Mouse (Mus musculus) intestine, embryonic 14.5 days (tissue): ENCODE results near the gene Stxbp6. TPM values are rescaled to one million over a fixed set of nuclear protein-coding genes. Genes with fewer than 3 reads are reported as not detected.

Experiments
- ATAC-seq: fragments of 200-750 bp; cut with Nextera tagmentation; replicated peaks from 2 replicates; pipeline ENCODE4 v1.8.0; 2017; ENCODE audit warnings: low read depth, moderate number of reproducible peaks, moderate TSS enrichment, moderate library complexity; ENCODE audit not compliant: low FRiP score, low TSS enrichment
- DNase-seq: peaks from one replicate; pipeline ENCODE4 v3.0.0-alpha.2; 2018; ENCODE audit warnings: low spot score
- H3K27ac ChIP-seq: fragments of 300-500 bp; sonication (generic); 2 replicates; pipeline ENCODE4 v1.5.1; 2014; ENCODE audit warnings: low read depth, mild to moderate bottlenecking, control low read depth
- H3K27me3 ChIP-seq: fragments of 300-500 bp; sonication (generic); replicated peaks from 2 replicates; pipeline ENCODE4 v1.6.1; 2014; ENCODE audit warnings: low read length, control low read depth; ENCODE audit not compliant: control insufficient read depth, insufficient read depth
- H3K36me3 ChIP-seq: fragments of 300-500 bp; sonication (generic); 2 replicates; pipeline ENCODE4 v1.6.1; 2014; ENCODE audit warnings: low read length, control low read depth; ENCODE audit not compliant: control insufficient read depth, insufficient read depth
- H3K4me1 ChIP-seq: fragments of 300-500 bp; sonication (generic); replicated peaks from 2 replicates; pipeline ENCODE4 v1.6.1; 2014; ENCODE audit warnings: low read length, control low read depth, mixed read lengths; ENCODE audit not compliant: control insufficient read depth, insufficient read depth
- H3K4me2 ChIP-seq: fragments of 300-500 bp; sonication (generic); 2 replicates; pipeline ENCODE4 v1.6.1; 2014; ENCODE audit warnings: low read length
- H3K4me3 ChIP-seq: fragments of 300-500 bp; sonication (generic); 2 replicates; pipeline ENCODE4 v1.5.1; 2014; ENCODE audit warnings: low read depth, low read length, control low read depth, mixed read lengths
- H3K9ac ChIP-seq: fragments of 300-500 bp; sonication (generic); 2 replicates; pipeline ENCODE4 v1.6.1; 2014; ENCODE audit warnings: mild to moderate bottlenecking, low read length
- H3K9me3 ChIP-seq: fragments of 300-500 bp; sonication (generic); 2 replicates; pipeline ENCODE4 v1.6.1; 2016; ENCODE audit warnings: low read length, control low read depth; ENCODE audit not compliant: control insufficient read depth
- WGBS: fragments of 180-500 bp; shearing (Covaris S2); extraction: QIAGEN DNeasy Blood & Tissue Kit; methylation state at CpG from one replicate; pipeline ENCODE4 v1.1.7; 2014; 5-methylcytosine and 5-hydroxymethylcytosine counted together
- polyA plus RNA-seq: library from polyadenylated mRNA; unstranded; fragments of >200 nt; fragmentation: Nextera tagmentation; extraction: Ambion mirVana; gene quantifications from 2 replicates; pipeline ENCODE4 v1.2.1, GENCODE M21; 2014

Stxbp6 gene
- polyA plus RNA-seq, 1 experiment from 2014 or later: 12.9 TPM

- H3K4me3 ChIP-seq: no peak overlapping the region
- 51% methylated on average over 8 of the region's 8 CpGs for WGBS
- H3K4me1 ChIP-seq: no peaks in the 10 kb centered on the region
- H3K4me2 ChIP-seq: no peak overlapping the region
- no peak overlapping the region for H3K9ac ChIP-seq
- H3K27me3 ChIP-seq: no peaks in the 10 kb centered on the region
- H3K9me3 ChIP-seq: no peaks in the 10 kb centered on the region
- no peaks in the 10 kb centered on the region for H3K36me3 ChIP-seq
- no peak overlapping the region for H3K27ac ChIP-seq
- DNase-seq (no peak), ATAC-seq (no peak)
These were observed 135.4 kb downstream of the Stxbp6 start for GRCm38 (mm10) chr12:44939106-44939505.

- Histone ChIP-seq H3K27me3 (no peaks in the 10 kb centered on the region), H3K4me1 (no peaks in the 10 kb centered on the region), H3K9ac (no peak overlapping the region), H3K4me3 (no peak overlapping the region), H3K9me3 (no peaks in the 10 kb centered on the region), H3K4me2 (no peak overlapping the region), H3K27ac (no peak overlapping the region), H3K36me3 (no peaks in the 10 kb centered on the region)
- ATAC-seq: no peak
- WGBS: 86% methylated on average over 6 of the region's 6 CpGs
- no peak for DNase-seq
These were observed 141.6 kb downstream of the Stxbp6 start for GRCm38 (mm10) chr12:44932954-44933353.

- 73% methylated on average over 7 of the region's 7 CpGs for WGBS
- no peak overlapping the region for H3K4me2 ChIP-seq
- H3K27me3 ChIP-seq: no peaks in the 10 kb centered on the region
- H3K4me1 ChIP-seq: no peaks in the 10 kb centered on the region
- H3K9ac ChIP-seq: no peak overlapping the region
- H3K27ac ChIP-seq: no peak overlapping the region
- H3K9me3 ChIP-seq: no peaks in the 10 kb centered on the region
- no peak for DNase-seq
- H3K4me3 ChIP-seq: no peak overlapping the region
- no peak for ATAC-seq
- H3K36me3 ChIP-seq: no peaks in the 10 kb centered on the region
These were observed 142.8 kb downstream of the Stxbp6 start for GRCm38 (mm10) chr12:44931716-44932115.

- H3K36me3 ChIP-seq: no peaks in the 10 kb centered on the region
- DNase-seq (no peak), ATAC-seq (no peak)
- no peaks in the 10 kb centered on the region for H3K27me3 ChIP-seq
- no peak overlapping the region for H3K4me3 ChIP-seq
- H3K27ac ChIP-seq: no peak overlapping the region
- H3K9ac ChIP-seq: no peak overlapping the region
- no peak overlapping the region for H3K4me2 ChIP-seq
- no peaks in the 10 kb centered on the region for H3K4me1 ChIP-seq
- WGBS: 44% methylated on average over 3 of the region's 3 CpGs
- no peaks in the 10 kb centered on the region for H3K9me3 ChIP-seq
These were observed 146.1 kb downstream of the Stxbp6 start for GRCm38 (mm10) chr12:44928456-44928855.

- ATAC-seq (no peak), DNase-seq (no peak)
- Histone ChIP-seq H3K4me3 (no peak overlapping the region), H3K9me3 (no peaks in the 10 kb centered on the region), H3K4me2 (no peak overlapping the region), H3K27me3 (no peaks in the 10 kb centered on the region), H3K27ac (no peak overlapping the region), H3K4me1 (no peaks in the 10 kb centered on the region), H3K36me3 (no peaks in the 10 kb centered on the region), H3K9ac (no peak overlapping the region)
- 80% methylated on average over 3 of the region's 3 CpGs for whole genome bisulfite sequencing
These were observed 148.6 kb downstream of the Stxbp6 start for GRCm38 (mm10) chr12:44925901-44926300.

GRCm38 (mm10) chr12:44923273-44923672 lies 151.2 kb downstream of the Stxbp6 start:
- no peak for DNase-seq
- no peaks in the 10 kb centered on the region for H3K4me1 ChIP-seq
- H3K27me3 ChIP-seq: no peaks in the 10 kb centered on the region

GRCm38 (mm10) chr12:44922241-44922640 lies 152.3 kb downstream of the Stxbp6 start:
- Histone ChIP-seq H3K4me3 (no peak overlapping the region), H3K4me1 (no peaks in the 10 kb centered on the region), H3K4me2 (no peak overlapping the region), H3K36me3 (no peaks in the 10 kb centered on the region), H3K9me3 (no peaks in the 10 kb centered on the region), H3K27ac (no peak overlapping the region), H3K27me3 (no peaks in the 10 kb centered on the region), H3K9ac (no peak overlapping the region)
- ATAC-seq (no peak), DNase-seq (no peak)
- 36% methylated on average over 4 of the region's 4 CpGs for WGBS

More at GRCm38 (mm10) chr12:44923273-44923672, 151.2 kb downstream of the Stxbp6 start:
- 90% methylated on average over 3 of the region's 3 CpGs for WGBS
- ATAC-seq: no peak
- Histone ChIP-seq H3K4me2 (no peak overlapping the region), H3K4me3 (no peak overlapping the region), H3K9ac (no peak overlapping the region), H3K27ac (no peak overlapping the region), H3K36me3 (no peaks in the 10 kb centered on the region), H3K9me3 (no peaks in the 10 kb centered on the region)

- Histone ChIP-seq H3K9me3 (no peaks in the 10 kb centered on the region), H3K4me3 (no peak overlapping the region), H3K4me2 (no peak overlapping the region), H3K27me3 (no peaks in the 10 kb centered on the region), H3K9ac (no peak overlapping the region), H3K36me3 (no peaks in the 10 kb centered on the region), H3K4me1 (no peaks in the 10 kb centered on the region), H3K27ac (no peak overlapping the region)
- WGBS: 89% methylated on average over 2 of the region's 2 CpGs
- ATAC-seq (no peak), DNase-seq (no peak)
These were observed 154.9 kb downstream of the Stxbp6 start for GRCm38 (mm10) chr12:44919613-44920012.

- WGBS: 88% methylated on average over 2 of the region's 2 CpGs
- DNase-seq: no peak
These were observed 155.6 kb downstream of the Stxbp6 start for GRCm38 (mm10) chr12:44918929-44919328.

More at GRCm38 (mm10) chr12:44918929-44919328, 155.6 kb downstream of the Stxbp6 start:
- Histone ChIP-seq H3K27ac (no peak overlapping the region), H3K4me3 (no peak overlapping the region), H3K4me1 (no peaks in the 10 kb centered on the region), H3K36me3 (no peaks in the 10 kb centered on the region), H3K9me3 (no peaks in the 10 kb centered on the region), H3K9ac (no peak overlapping the region), H3K27me3 (no peaks in the 10 kb centered on the region), H3K4me2 (no peak overlapping the region)
- no peak for ATAC-seq
